Mouse (Mus musculus) natural killer cell, adult 2 months (primary cell): ENCODE measurements around the gene Specc1.

Experiments
- DNase-seq, 2 experiments: peaks; one replicate each; pipeline ENCODE4 v3.0.0; 2022; ENCODE audit warnings: low spot score in 2 of 2

Gene Specc1

GRCm38 (mm10) chr11:62015071-62015654 lies 58.6 kb downstream of the Specc1 start:
- DNase-seq, result no peak

GRCm38 (mm10) chr11:62016985-62017384 lies 60.4 kb downstream of the Specc1 start:
- no peak for DNase-seq

- DNase-seq, result no peak
Measured at GRCm38 (mm10) chr11:62018315-62019205, 62.0 kb downstream of the Specc1 start.

GRCm38 (mm10) chr11:62019857-62020256 lies 63.3 kb downstream of the Specc1 start:
- DNase-seq, result no peak

- DNase-seq, result no peak
Measured at GRCm38 (mm10) chr11:62020898-62021297, 64.3 kb downstream of the Specc1 start.

- DNase-seq, result no peak
Measured at GRCm38 (mm10) chr11:62022105-62022504, 65.5 kb downstream of the Specc1 start.

GRCm38 (mm10) chr11:62022718-62023493 lies 66.3 kb downstream of the Specc1 start:
- no peak for DNase-seq

- no peak for DNase-seq
Measured at GRCm38 (mm10) chr11:62023494-62024233, 67.1 kb downstream of the Specc1 start.

GRCm38 (mm10) chr11:62024234-62024601 lies 67.7 kb downstream of the Specc1 start:
- DNase-seq, result no peak

GRCm38 (mm10) chr11:62024952-62025351 lies 68.4 kb downstream of the Specc1 start:
- no peak for DNase-seq

- DNase-seq, result no peak
Measured at GRCm38 (mm10) chr11:62025770-62026169, 69.2 kb downstream of the Specc1 start.

GRCm38 (mm10) chr11:62026345-62026815 lies 69.8 kb downstream of the Specc1 start:
- DNase-seq, result no peak

- no peak for DNase-seq
Measured at GRCm38 (mm10) chr11:62027271-62027670, 70.7 kb downstream of the Specc1 start.

- no peak for DNase-seq
Measured at GRCm38 (mm10) chr11:62027705-62028104, 71.1 kb downstream of the Specc1 start.

- no peak for DNase-seq
Measured at GRCm38 (mm10) chr11:62029171-62029570, 72.6 kb downstream of the Specc1 start.

- no peak for DNase-seq
Measured at GRCm38 (mm10) chr11:62034564-62034963, 78.0 kb downstream of the Specc1 start.

GRCm38 (mm10) chr11:62035220-62035619 lies 78.7 kb downstream of the Specc1 start:
- no peak for DNase-seq

- no peak for DNase-seq
Measured at GRCm38 (mm10) chr11:62040122-62040521, 83.6 kb downstream of the Specc1 start.

GRCm38 (mm10) chr11:62044627-62045026 lies 88.1 kb downstream of the Specc1 start:
- no peak for DNase-seq

- DNase-seq, result no peak
Measured at GRCm38 (mm10) chr11:62045964-62046363, 89.4 kb downstream of the Specc1 start.

GRCm38 (mm10) chr11:62047817-62048640 lies 91.5 kb downstream of the Specc1 start:
- DNase-seq, result peak; percentile 24 to 25
